Mouse (Mus musculus) neutrophil, adult 59 days (primary cell): Measurements from ENCODE around the gene Dusp11. TPM values are rescaled to one million over a fixed set of nuclear protein-coding genes. Genes with fewer than 3 reads are reported as not detected.

Source experiments
- total RNA-seq, 2 experiments: library from RNA; stranded (reverse); gene quantifications; 1 replicate in 1 of 2; 2 replicates in 1 of 2; pipeline ENCODE4 v1.2.4; 2023

The Dusp11 gene
- total RNA-seq: 100 to 1,000 TPM; 134 to 141 TPM

DNA sequence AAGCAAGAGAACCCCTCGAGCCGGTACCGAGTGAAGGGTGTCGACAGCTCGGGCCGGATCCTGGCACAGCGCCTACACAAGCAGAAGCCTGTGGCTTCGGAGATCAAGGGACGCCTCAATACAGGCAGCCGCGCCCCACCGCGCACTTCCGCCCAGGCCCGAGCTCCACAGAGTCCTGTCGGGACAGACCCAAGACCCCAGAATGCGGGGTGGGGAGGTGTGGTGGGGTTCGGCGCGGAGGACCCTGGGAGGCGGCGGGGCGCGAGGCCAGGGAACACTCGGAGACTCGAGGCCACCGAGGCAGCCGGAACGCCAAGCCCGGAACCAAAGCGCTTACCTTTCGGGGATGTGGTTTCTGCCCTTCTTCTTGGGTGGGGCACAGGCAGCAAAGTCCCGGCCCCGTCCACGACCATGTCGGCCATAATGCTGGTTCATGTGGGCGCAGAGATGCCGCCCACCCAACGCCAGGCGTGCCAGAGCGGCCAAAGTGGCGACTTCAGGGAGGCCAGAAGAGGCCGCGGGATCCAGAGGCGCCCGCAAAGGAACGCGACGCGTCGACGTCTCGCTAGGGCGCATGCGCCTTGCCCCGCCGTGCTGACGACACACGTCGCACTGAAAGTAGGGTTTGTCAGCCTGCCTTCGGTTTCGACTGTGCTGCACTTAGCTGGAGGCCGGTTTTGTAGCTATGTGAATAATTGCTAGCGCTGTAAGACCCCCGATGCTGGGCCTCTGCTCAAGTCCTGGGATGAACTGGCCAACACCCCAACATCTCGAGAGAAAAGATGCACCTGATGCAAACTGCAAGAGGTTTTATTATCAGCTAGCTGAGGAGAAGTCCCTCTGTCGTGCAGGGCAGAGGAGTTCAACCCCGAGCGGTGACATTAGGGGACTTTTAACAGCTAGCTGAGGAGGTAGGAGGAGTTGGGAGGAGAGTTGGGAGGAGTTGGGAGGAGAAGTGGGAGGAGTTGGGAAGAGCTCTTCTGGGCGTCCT lies at the start of gene Dusp11:
Dusp11 (minus strand) TSS at position 567 of the 991 bp plus-strand sequence.

DNA sequence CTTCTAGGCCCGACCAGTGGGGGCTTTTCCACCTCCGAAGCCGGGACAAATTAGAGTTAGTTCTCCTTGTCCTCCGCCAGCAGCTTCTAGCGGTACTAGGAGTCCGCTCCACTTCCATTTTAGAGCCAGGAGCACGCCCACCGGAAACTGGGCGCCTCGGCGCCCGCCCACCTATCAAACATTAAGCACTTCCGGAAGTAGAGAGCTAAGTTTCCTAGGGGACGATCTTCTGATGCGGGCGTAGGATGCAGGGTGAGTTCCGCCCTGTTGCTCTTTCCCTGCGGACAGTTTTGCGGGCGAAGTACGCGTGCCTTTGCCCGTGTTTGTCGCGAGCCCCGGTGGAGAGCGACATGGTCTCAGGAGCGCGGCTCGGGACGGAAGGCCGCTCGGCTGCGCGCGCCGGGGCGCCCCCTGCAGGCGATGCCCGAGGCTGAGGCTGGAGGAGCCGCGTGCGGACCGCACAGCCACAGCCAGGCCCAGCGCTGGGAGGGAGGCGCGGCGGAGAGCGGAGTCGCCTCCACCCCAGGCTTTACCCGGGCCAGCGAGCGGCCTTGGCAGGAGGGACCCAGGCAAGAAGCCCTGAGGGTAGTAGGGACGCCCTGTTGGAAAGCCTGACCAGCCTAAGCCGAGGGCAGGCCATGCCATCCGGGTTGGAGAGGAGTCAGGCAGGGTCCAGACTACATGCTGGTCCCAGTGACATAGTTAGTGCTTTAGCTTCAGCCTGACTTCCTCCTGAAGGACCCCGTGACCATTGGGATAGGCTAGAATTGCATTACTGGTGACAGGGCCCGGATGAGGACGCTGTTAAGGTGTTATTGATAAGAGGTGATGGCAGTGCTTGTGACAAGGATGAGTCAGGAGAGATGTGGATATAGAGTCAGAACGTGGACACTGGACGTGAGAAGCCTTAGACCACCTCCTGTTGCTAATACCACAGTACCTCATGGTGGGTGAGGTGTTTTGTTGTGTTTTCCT lies 45.6 kb downstream of the Dusp11 start, which contains the start of gene Nat8f1:
Nat8f1 (minus strand) TSS at position 149 of the 975 bp plus-strand sequence.

DNA sequence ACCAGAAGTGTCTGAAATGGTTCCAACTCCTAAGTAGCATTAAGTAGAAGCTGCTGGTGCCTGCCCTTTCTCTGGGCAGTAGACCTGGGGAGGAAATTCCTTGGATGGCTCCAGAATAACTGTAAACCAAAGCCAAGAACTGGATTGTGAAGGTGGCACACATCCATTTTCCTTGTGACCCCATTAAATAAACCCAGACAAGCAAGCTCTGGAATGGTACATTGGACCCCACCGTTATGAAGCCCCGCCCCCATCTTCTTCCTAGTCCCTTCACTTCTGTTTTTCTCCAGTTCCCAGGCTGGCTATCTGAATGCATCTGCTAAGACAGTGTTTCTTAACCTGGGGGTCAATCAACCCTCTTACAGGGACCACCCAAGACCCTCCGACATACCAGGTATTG lies 49.9 kb downstream of the Dusp11 start, which contains the start of gene Tprkb:
Tprkb (plus strand) TSS at position 279 of the 400 bp plus-strand sequence.

GRCm38 (mm10) chr6:85904642-85905061 lies 56.8 kb downstream of the Dusp11 start, which contains the start of gene Nat8f4:
Gene Nat8f4, minus strand, starts transcription at chr6:85904884.

Other genes with a start within 250 kb of the Dusp11 start
- gene Nat8f7, start 248.5 kb downstream of the Dusp11 start, total RNA-seq: not detected
- not detected for gene Nat8f3, start 195.9 kb downstream of the Dusp11 start, total RNA-seq
- not detected for gene Nat8f6, start 140.7 kb downstream of the Dusp11 start, total RNA-seq
- gene Nat8f5, start 140.7 kb downstream of the Dusp11 start, total RNA-seq: not detected
- gene Nat8, start 129.6 kb downstream of the Dusp11 start, total RNA-seq: not detected
- gene Nat8f2, start 92.5 kb downstream of the Dusp11 start, total RNA-seq: not detected
- gene Nat8f4, start 56.8 kb downstream of the Dusp11 start, total RNA-seq: under 1 TPM; 0.56 to 0.57 TPM
- gene Tprkb, start 49.8 kb downstream of the Dusp11 start, total RNA-seq: 1 to 10 TPM; 6.0 to 6.5 TPM
- gene Nat8f1, start 46.0 kb downstream of the Dusp11 start, total RNA-seq: 1 to 10 TPM; 1.6 to 2.1 TPM
- gene Figla, start 54.5 kb upstream of the Dusp11 start, total RNA-seq: not detected
- 10 to 100 TPM in 1 of 2 experiments, 1 to 10 TPM in 1; 5.0 to 14.0 TPM for gene Add2, start 67.0 kb upstream of the Dusp11 start, total RNA-seq
- gene Tgfa, start 233.6 kb upstream of the Dusp11 start, total RNA-seq: not detected